Mouse (Mus musculus) kidney, adult 9 months (tissue): ENCODE measurements around the gene Depdc7.

Experiments used
- DNase-seq: peaks from one replicate; pipeline ENCODE4 v3.0.0; 2022

Gene Depdc7

DNA sequence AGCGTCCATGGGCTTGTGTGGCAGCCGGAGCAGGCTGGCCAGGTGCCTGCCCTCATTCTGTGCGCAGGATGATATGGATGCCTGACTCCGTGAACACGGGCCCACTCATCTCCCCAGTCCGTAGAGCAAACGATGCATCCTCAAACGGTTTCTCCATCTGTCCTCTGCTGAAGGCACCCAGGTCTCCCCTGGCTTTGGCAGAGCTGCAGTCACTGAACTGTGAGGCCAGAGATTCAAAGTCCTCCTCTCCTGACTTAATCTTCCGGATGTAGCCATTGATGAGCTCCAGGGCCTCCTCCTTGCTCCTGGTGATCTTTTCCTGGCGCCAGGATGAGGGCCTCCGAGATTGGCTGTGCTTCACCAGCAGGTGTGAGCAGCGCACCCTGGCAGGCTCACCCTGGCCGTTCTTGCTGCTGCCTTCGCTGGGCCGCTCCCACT, 28.4 kb downstream of the Depdc7 start:
- DNase-seq: peak; percentile 61

DNA sequence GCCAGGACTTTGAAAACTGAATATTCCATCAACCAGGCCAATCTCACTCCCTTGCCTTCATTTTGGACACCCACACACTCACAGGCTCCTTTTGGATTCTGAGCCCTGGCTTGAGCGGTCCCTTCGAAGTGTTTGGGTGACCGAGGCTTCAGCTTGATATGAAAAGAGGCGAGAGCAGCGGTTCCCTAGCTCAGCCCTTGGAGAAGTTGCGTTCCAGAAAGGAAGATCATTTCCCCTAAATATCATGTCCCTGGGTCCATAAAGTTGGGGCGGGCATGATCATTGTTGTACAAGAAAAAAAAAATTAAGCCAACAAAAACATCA, 30.2 kb downstream of the Depdc7 start:
- DNase-seq: no peak

DNA sequence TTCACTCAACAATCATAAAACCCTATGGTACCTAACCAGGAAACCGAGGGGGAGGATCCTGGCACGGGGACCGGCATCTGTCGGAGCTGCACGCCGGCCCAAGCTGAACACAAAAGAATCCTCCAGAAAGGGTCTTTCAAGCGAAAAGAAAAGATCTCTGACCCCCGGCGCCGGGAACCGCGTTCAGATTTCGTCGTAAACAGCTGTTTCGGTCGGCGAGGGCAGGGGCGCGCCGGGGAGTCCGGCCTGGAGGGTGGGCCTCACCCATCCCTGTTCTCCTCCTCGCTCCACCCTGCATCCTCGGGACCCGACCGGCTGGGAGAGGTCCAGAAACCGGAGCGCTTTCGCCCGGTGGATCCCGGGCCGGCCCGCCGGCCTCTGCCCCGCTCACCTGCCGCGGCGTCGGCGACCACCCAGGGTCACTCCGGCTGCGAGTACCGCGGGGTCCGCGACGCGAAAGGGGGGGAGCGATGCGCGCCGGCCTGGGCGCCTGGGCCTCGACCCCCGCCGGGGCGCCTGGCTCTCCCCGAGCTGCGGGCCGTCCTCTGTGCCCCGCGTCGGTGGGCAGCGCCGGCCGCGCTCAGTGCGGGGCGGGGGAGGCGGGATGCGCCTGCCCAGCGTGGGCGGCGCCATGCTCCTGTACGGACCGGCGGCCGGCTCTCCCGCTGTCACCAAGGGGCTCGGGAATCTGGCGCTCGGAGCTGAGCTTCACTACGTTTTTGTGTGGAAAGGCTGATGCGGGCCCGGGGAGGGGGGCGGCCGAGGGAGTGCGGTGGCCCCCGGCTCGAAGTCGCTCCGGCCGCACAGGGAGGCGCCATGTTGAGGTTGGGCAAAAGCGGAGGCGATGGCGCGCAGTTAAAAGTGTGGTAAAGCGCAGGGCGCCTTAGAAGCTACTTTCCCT, 30.8 kb downstream of the Depdc7 start, which contains the start of gene Tcp11l1:
TSS of gene Tcp11l1 (minus strand) at position 585 of the 901 bp plus-strand sequence.
- DNase-seq: peak; percentile 69

DNA sequence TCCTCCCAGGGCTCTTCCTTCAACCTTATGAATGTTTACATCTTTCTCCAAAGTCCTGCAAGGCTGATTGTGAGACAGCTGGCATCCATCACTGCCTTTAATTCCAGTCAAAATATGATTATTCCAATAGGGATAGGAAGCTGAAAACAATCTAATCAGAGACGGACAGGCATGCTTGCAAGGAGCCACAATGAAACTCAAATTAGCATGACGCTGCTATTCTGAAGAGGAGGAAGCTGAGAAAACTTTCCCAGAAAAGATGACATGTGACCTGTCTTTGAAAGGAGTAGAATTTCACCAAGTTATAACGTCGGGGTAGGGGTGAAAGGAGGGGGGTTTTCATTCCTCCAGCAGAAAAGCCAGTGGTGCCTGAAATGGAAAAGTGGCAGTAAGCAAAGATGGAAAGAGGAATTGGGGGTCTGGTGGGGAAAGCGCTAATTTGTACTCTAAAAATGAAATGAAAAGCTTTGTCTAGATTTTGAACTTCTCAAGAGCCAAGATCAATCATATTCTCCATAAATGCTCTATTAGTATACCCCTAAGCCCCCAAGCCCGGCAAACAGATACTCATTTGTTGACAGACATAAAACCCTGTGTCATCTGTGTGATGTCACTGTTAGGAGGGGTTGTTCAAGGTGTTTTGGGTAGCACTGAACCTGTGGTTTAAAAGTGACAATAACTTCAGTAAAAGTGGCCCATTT, 31.9 kb downstream of the Depdc7 start:
- DNase-seq: no peak

- DNase-seq: no peak
These were observed 32.8 kb downstream of the Depdc7 start for GRCm38 (mm10) chr2:104709786-104710337.

DNA sequence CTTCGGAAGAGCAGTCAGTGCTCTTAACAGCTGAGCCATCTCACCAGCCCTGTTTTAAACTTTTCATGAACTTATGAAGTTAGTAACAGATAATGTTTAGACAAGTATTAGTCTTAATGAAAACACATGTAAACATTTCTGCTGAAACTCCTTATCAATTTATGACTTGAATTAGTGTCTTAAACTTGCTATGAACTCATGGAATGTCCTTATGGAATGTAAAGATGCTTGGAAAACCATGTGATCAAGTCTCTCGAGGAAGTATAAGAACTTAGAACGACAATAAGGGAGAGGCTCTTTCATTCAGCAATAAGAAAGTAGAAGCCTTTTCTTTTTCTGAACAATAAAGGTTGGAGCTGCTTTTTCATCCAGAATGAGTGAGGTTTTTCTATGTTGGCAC, 38.3 kb downstream of the Depdc7 start:
- no peak for DNase-seq

DNA sequence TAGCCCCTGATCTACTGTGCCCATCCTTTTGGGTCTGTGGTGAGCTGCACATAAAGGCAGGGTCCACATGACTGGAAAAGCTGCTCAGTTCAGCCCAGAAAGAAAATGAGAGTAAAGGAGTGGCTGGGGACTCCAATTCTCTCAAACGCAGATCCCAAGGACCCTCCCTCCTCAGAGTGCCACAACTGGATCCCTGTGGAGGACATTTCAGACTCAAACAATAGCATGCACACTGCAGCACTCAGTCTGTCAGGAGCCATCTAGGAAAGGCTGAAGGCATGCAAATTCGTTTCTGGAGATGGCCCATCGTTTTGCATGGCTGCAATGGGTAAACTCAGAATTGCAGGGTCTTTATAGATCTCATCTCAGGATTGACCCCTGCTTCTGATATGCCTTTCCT, 39.5 kb downstream of the Depdc7 start:
- DNase-seq: no peak

DNA sequence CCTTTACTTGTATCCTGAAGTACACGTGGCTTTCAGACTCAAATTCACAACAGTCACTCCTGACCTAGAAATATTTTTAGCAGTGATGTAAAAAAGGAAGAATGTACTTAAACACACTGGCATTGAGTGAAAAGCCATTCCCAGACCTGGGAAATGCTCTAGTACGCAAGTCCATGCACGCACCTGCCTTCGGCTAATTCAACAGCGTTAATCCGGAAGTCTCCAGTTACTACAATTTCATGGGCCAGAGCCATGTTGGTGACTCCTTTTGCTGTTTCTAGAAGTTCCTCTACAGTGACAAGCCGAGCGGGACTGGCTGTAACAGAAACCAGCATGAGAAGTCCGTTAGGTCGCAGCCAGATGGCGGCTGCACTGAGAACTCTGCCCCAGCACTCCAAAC, 43.0 kb downstream of the Depdc7 start:
- no peak for DNase-seq

- DNase-seq: no peak
These were observed 50.1 kb downstream of the Depdc7 start for GRCm38 (mm10) chr2:104692551-104692950.

GRCm38 (mm10) chr2:104690720-104691119, 52.0 kb downstream of the Depdc7 start:
- no peak for DNase-seq

GRCm38 (mm10) chr2:104688724-104689123, 54.0 kb downstream of the Depdc7 start:
- DNase-seq: no peak

GRCm38 (mm10) chr2:104688321-104688720, 54.4 kb downstream of the Depdc7 start:
- peak; percentile 69 for DNase-seq

GRCm38 (mm10) chr2:104687261-104687660, 55.4 kb downstream of the Depdc7 start:
- DNase-seq: no peak

- DNase-seq: peak; percentile 80
These were observed 57.3 kb downstream of the Depdc7 start for GRCm38 (mm10) chr2:104685418-104685817.

- DNase-seq: peak; percentile 67
These were observed 57.9 kb downstream of the Depdc7 start for GRCm38 (mm10) chr2:104684771-104685170.

DNA sequence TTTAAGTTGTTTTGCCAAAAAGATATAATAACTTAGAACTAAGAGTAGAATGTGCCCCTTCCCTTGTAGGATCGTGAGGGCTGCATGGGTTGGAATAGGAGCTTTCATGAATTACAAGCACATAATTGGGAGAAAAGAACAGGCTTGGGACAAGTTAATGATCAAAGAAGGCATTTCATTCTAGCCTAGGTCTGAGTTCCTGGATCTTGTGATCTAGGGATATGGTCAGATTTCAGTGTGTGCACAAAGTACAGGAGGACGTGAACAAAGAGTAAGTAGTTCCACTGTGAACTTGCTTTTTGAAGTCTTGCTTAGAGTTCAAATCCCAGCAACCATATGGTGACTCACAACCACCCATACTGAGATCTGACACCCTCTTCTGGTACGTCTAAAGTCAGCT, 65.4 kb downstream of the Depdc7 start:
- peak; percentile 58 for DNase-seq
